Comparison of ENCODE assay signal across 23 mouse cellular contexts in genomic region chr12:110532711-110533110, GRCm38 (mm10).
A peak's percentile ranks its signal among the peaks of the same experiment; 100 is the strongest.
DNase-seq lines count a peak whose midpoint lies in the region; ATAC-seq and TF ChIP-seq lines count a peak whose summit lies in the region.
"Had no signal": no experiment of that assay in that cellular context is flagged by ENCODE, and none has a peak within 500 bp of the region (broad histone marks: within the 10 kb centered on the region; RNA-seq: fewer than 3 reads in every experiment).

No protein-coding gene starts in this region.

- H3K36me3 ChIP-seq in heart, embryonic 12.5 days, result peaks cover 4% of the 10 kb centered on the region; the same call in 1 of the 2 replicates
- peaks cover 3% of the 10 kb centered on the region; the same call in 1 of the 2 replicates for H3K36me3 ChIP-seq in ES-E14 (ENCODE audit: control insufficient read depth, insufficient read depth, low read length, poor library complexity, severe bottlenecking)
- H3K36me3 ChIP-seq: liver, embryonic 13.5 days; midbrain, embryonic 15.5 days had no signal

- H3K9me3 ChIP-seq in heart, embryonic 12.5 days (replicated peaks), result no peaks in the 10 kb centered on the region
- H3K9me3 ChIP-seq in ES-E14 (ENCODE audit: control insufficient read depth, insufficient read depth, low read depth, low read length), result no peaks in the 10 kb centered on the region
- H3K9me3 ChIP-seq: forebrain, embryonic 10.5 days; hindbrain, embryonic 10.5 days; kidney, embryonic 15.5 days; liver, embryonic 13.5 days; midbrain, embryonic 15.5 days; stomach, embryonic 15.5 days had no signal

- DNase-seq in heart, postnatal 25 days (ENCODE audit: low spot score), result no peak
- DNase-seq in layer of hippocampus, adult 11-12 months (ENCODE audit: low spot score), result peak; percentile 2
- DNase-seq in layer of hippocampus, postnatal 25 days (ENCODE audit: extremely low spot score in 1 of 2, low spot score in 1 of 2), result no peak
- DNase-seq in ES-E14 (ENCODE audit: low read depth, low spot score), result no peak
- DNase-seq in testis, postnatal 10 days (ENCODE audit: low spot score), result no peak
- DNase-seq: adrenal gland, postnatal 36 days; cerebellum, adult 9-11 months; kidney, postnatal 4 days; layer of hippocampus, adult 9-11 months; liver, embryonic 13.5 days; lung, adult 2 months; lung, postnatal 14 days; thymus, adult 18-20 months; thymus, postnatal 36 days had no signal

- H3K4me2 ChIP-seq in heart, embryonic 12.5 days, result no peak overlapping the region
- H3K4me2 ChIP-seq: kidney, embryonic 15.5 days; liver, embryonic 13.5 days; midbrain, embryonic 15.5 days; stomach, embryonic 15.5 days had no signal

- H3K4me3 ChIP-seq in heart, embryonic 12.5 days, result no peak overlapping the region
- H3K4me3 ChIP-seq in ES-E14 (ENCODE audit: insufficient read depth in 1 of 2, low read depth in 1 of 2, low read length in 2 of 2, poor library complexity in 1 of 2, severe bottlenecking in 1 of 2), result no peak overlapping the region
- H3K4me3 ChIP-seq: forebrain, embryonic 10.5 days; hindbrain, embryonic 10.5 days; kidney, embryonic 15.5 days; left cerebral cortex, adult 2 months; liver, embryonic 13.5 days; midbrain, embryonic 15.5 days; stomach, embryonic 15.5 days had no signal

- intact Hi-C loops in heart, postnatal 25 days (cut with DNase I), result no loop called here

- peaks cover 30% of the 10 kb centered on the region for H3K4me1 ChIP-seq in heart, embryonic 12.5 days (replicated peaks)
- peaks cover 10 to 23% of the 10 kb centered on the region in 2 experiments for H3K4me1 ChIP-seq in ES-E14 (ENCODE audit: control insufficient read depth in 2 of 2, insufficient read depth in 2 of 2, low read length in 2 of 2, poor library complexity in 1 of 2)
- H3K4me1 ChIP-seq: forebrain, embryonic 10.5 days; hindbrain, embryonic 10.5 days; liver, embryonic 13.5 days; midbrain, embryonic 15.5 days; stomach, embryonic 15.5 days had no signal

- H3K27ac ChIP-seq in heart, embryonic 12.5 days (ENCODE audit: poor library complexity, severe bottlenecking), result 0 out of 2 replicates have a peak overlapping the region, but pooled peaks have one; percentile 58
- H3K27ac ChIP-seq in ES-E14 (ENCODE audit: insufficient read depth, low read depth, low read length, poor library complexity, severe bottlenecking), result peak overlapping the region; percentile 16; the same call in 1 of the 2 replicates
- H3K27ac ChIP-seq: forebrain, embryonic 10.5 days; hindbrain, embryonic 10.5 days; kidney, embryonic 15.5 days; left cerebral cortex, adult 2 months; liver, embryonic 13.5 days; midbrain, embryonic 15.5 days; stomach, embryonic 15.5 days had no signal

- no peaks in the 10 kb centered on the region for H3K27me3 ChIP-seq in heart, embryonic 12.5 days (replicated peaks)
- H3K27me3 ChIP-seq: kidney, embryonic 15.5 days; liver, embryonic 13.5 days; midbrain, embryonic 15.5 days; stomach, embryonic 15.5 days had no signal

- in situ Hi-C loops in ES-E14 (cut with MboI; ENCODE audit: low sequenced_read_pairs in 2 of 2, unreplicated experiment in 2 of 2), result no loop called here

- no peak overlapping the region for H3K9ac ChIP-seq in heart, embryonic 12.5 days
- H3K9ac ChIP-seq in ES-E14 (ENCODE audit: insufficient read depth, low read depth, low read length, poor library complexity, severe bottlenecking), result 0 out of 2 replicates have a peak overlapping the region, but pooled peaks have one; percentile 21
- H3K9ac ChIP-seq: kidney, embryonic 15.5 days; liver, embryonic 13.5 days; midbrain, embryonic 15.5 days; stomach, embryonic 15.5 days had no signal

- ATAC-seq in heart, embryonic 12.5 days (ENCODE audit: insufficient number of reproducible peaks, low FRiP score), result no peak
- ATAC-seq in neutrophil, adult 5-6 weeks (ENCODE audit: extremely low read depth, insufficient number of reproducible peaks, low FRiP score, poor library complexity, severe bottlenecking), result 0 out of 2 replicates have a peak, but pooled peaks have one; percentile 26
- ATAC-seq: intestine, postnatal 0 days; midbrain, embryonic 15.5 days had no signal

- WGBS in heart, embryonic 12.5 days, result 77% methylated on average over 6 of the region's 6 CpGs

TF ChIP-seq in ES-E14, 5 proteins besides CTCF, POLR2A, EP300 and RAD21:
- no peak for TF ChIP-seq ZNF384 (IDR thresholded peaks at IDR 0.05; ENCODE audit: low read depth, low read length)
- TF ChIP-seq ZC3H11A (IDR thresholded peaks at IDR 0.05; ENCODE audit: borderline replicate concordance, low read depth, low read length), result no peak
- TF ChIP-seq HCFC1 (IDR thresholded peaks at IDR 0.05; ENCODE audit: borderline replicate concordance, insufficient read depth, low read length), result no peak
- no peak for TF ChIP-seq CHD2 (IDR thresholded peaks at IDR 0.05; ENCODE audit: low read depth, low read length)
- no peak for TF ChIP-seq MAFK (IDR thresholded peaks at IDR 0.05; ENCODE audit: insufficient read depth, low read depth, low read length)
